ENCODE assay signal across 16 mouse cellular contexts in genomic region chr2:132511011-132511818, GRCm38 (mm10).
DNase-seq lines count a peak whose midpoint lies in the region; ATAC-seq lines count a peak whose summit lies in the region.
"Had no signal": no experiment of that assay in that cellular context is flagged by ENCODE, and none has a peak within 500 bp of the region (broad histone marks: within the 10 kb centered on the region; RNA-seq: fewer than 3 reads in every experiment).

No protein-coding gene starts in this region.

- no peaks in the 10 kb centered on the region for H3K4me1 ChIP-seq in hindbrain, embryonic 16.5 days (ENCODE audit: control insufficient read depth, insufficient read depth, low read depth, low read length)

- WGBS in hindbrain, embryonic 16.5 days = 86% methylated on average over 5 of the region's 7 CpGs

- no peak overlapping the region for H3K4me3 ChIP-seq in hindbrain, embryonic 16.5 days (ENCODE audit: low read length)
- H3K4me3 ChIP-seq: erythroblast, embryonic 14.5 days; hindbrain, embryonic 12.5 days had no signal

- peak; percentile 27; the same call in 1 of the 2 replicates for ATAC-seq in neutrophil, adult 5-6 weeks (ENCODE audit: extremely low read depth, insufficient number of reproducible peaks, low FRiP score, poor library complexity, severe bottlenecking)
- ATAC-seq in hindbrain, embryonic 16.5 days = no peak
- ATAC-seq: forebrain, postnatal 0 days had no signal

- peak; percentile 34 for DNase-seq in cerebellum, adult 11-12 months
- no peak for DNase-seq in cerebellum, adult 9-11 months
- DNase-seq in A20 (ENCODE audit: low read depth, low spot score) = peak; percentile 21
- DNase-seq in cerebellum, postnatal 25 days = peak; percentile 25 to 56
- DNase-seq in spleen, postnatal 4 days (ENCODE audit: low spot score in 2 of 2) = no peak
- DNase-seq in adrenal gland, adult (ENCODE audit: inconsistent age in 2 of 2, low spot score in 1 of 2) = no peak
- DNase-seq: embryo, embryonic 11 days; forebrain, postnatal 0 days; gastrocnemius, postnatal 25 days; kidney, adult 11 months; left cerebral cortex, postnatal 4 days; lung, adult 2 months had no signal

- no peaks in the 10 kb centered on the region for H3K36me3 ChIP-seq in hindbrain, embryonic 16.5 days (ENCODE audit: control insufficient read depth, insufficient read depth, low read length)
- H3K36me3 ChIP-seq: hindbrain, embryonic 12.5 days had no signal

- H3K4me2 ChIP-seq in hindbrain, embryonic 16.5 days (ENCODE audit: low read length) = no peak overlapping the region
- H3K4me2 ChIP-seq: hindbrain, embryonic 12.5 days had no signal

- no peaks in the 10 kb centered on the region for H3K27me3 ChIP-seq in hindbrain, embryonic 16.5 days (replicated peaks; ENCODE audit: control insufficient read depth, insufficient read depth, low read length)
- H3K27me3 ChIP-seq: hindbrain, embryonic 12.5 days had no signal

- no peak overlapping the region for H3K27ac ChIP-seq in hindbrain, embryonic 16.5 days (ENCODE audit: low read depth, low read length)
- H3K27ac ChIP-seq: hindbrain, embryonic 12.5 days had no signal

- H3K9ac ChIP-seq in hindbrain, embryonic 16.5 days (ENCODE audit: low read depth, low read length) = no peak overlapping the region
- H3K9ac ChIP-seq: forebrain, postnatal 0 days; hindbrain, embryonic 12.5 days had no signal

- H3K9me3 ChIP-seq in hindbrain, embryonic 16.5 days (ENCODE audit: control insufficient read depth, low read length) = no peaks in the 10 kb centered on the region
- H3K9me3 ChIP-seq: hindbrain, embryonic 12.5 days had no signal

Comparison
In these comparisons a context has a peak if more than half of its experiments do, and no peak if none do; other contexts are left out.
1. DNase-seq: peak in cerebellum, adult 11-12 months (single experiment), A20 (single experiment) and cerebellum, postnatal 25 days (2 of 2); none in cerebellum, adult 9-11 months (single experiment), spleen, postnatal 4 days (0 of 2) and adrenal gland, adult (0 of 2).